Mouse (Mus musculus): Measurements from ENCODE around the gene Cntn1. TPM values are rescaled to one million over a fixed set of nuclear protein-coding genes. Genes with fewer than 3 reads are reported as not detected.

Gene Cntn1
- polyA plus RNA-seq, 1 experiment, result 0.40 TPM

DNA sequence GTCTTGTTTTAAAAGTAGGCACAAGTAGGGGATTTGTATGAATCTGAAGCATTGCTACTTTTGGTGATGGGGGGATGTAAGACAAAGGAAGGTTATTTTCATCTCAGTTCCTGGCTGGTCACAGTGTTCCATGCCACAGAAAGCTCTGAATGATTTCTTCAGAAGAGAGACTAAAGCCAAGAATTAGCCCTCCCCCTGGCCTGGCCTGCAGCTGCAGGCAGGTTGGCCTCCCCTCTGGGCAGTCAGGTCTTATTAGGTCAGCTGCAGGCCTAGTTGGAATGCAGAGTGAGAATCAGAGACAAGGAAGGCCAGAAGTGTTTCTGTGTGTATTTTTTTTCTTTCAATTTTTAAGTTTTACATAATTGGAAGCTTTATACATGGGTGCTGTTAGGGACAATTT is 61.5 kb downstream of the Cntn1 start:
- TF ChIP-seq CTCF (IDR thresholded peaks at IDR 0.05; ENCODE audit: borderline replicate concordance, insufficient read depth, low read length), result no peak
- no peak for TF ChIP-seq POLR2A (IDR thresholded peaks at IDR 0.05; ENCODE audit: low read depth, low read length)
- Histone ChIP-seq H3K4me1 (ENCODE audit: control insufficient read depth, insufficient read depth, low read length) (no peaks in the 10 kb centered on the region), H3K27ac (ENCODE audit: insufficient read depth, low read length) (no peak overlapping the region), H3K4me3 (ENCODE audit: insufficient read depth, low read length) (no peak overlapping the region)

- TF ChIP-seq CTCF (IDR thresholded peaks at IDR 0.05; ENCODE audit: borderline replicate concordance, insufficient read depth, low read length) (no peak), POLR2A (IDR thresholded peaks at IDR 0.05; ENCODE audit: low read depth, low read length) (no peak)
- Histone ChIP-seq H3K27ac (ENCODE audit: insufficient read depth, low read length) (no peak overlapping the region), H3K4me1 (ENCODE audit: control insufficient read depth, insufficient read depth, low read length) (no peaks in the 10 kb centered on the region), H3K4me3 (ENCODE audit: insufficient read depth, low read length) (no peak overlapping the region)
Observed at GRCm38 (mm10) chr15:92132936-92133335, 82.0 kb downstream of the Cntn1 start.

- H3K4me3 ChIP-seq (ENCODE audit: insufficient read depth, low read length), result no peak overlapping the region
- no peaks in the 10 kb centered on the region for H3K4me1 ChIP-seq (ENCODE audit: control insufficient read depth, insufficient read depth, low read length)
- TF ChIP-seq CTCF (IDR thresholded peaks at IDR 0.05; ENCODE audit: borderline replicate concordance, insufficient read depth, low read length), result no peak
- TF ChIP-seq POLR2A (IDR thresholded peaks at IDR 0.05; ENCODE audit: low read depth, low read length), result no peak
- no peak overlapping the region for H3K27ac ChIP-seq (ENCODE audit: insufficient read depth, low read length)
Observed at GRCm38 (mm10) chr15:92134254-92134653, 83.3 kb downstream of the Cntn1 start.

GRCm38 (mm10) chr15:92137026-92137425 is 86.1 kb downstream of the Cntn1 start:
- Histone ChIP-seq H3K4me3 (ENCODE audit: insufficient read depth, low read length) (no peak overlapping the region), H3K4me1 (ENCODE audit: control insufficient read depth, insufficient read depth, low read length) (no peaks in the 10 kb centered on the region), H3K27ac (ENCODE audit: insufficient read depth, low read length) (no peak overlapping the region)
- TF ChIP-seq CTCF (IDR thresholded peaks at IDR 0.05; ENCODE audit: borderline replicate concordance, insufficient read depth, low read length), result no peak
- TF ChIP-seq POLR2A (IDR thresholded peaks at IDR 0.05; ENCODE audit: low read depth, low read length), result no peak

DNA sequence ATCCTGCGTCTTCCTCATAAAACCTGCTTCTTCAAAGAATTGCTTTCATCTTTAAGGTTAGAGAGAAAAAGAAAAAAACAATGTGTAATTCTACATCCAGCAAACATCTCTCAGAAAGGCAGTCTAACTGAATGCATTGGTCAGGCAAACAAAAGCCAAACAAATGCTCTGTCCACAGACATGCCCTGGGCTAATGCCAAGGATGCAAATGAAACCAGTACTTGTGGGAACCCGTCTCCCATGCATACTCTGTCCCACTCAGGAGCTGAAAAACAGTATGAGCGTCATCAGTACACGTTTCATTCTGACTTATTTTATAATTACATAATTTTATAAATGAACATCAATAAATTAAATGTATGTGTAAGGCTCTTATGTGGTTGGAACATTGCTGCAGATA is 91.0 kb downstream of the Cntn1 start:
- TF ChIP-seq CTCF (IDR thresholded peaks at IDR 0.05; ENCODE audit: borderline replicate concordance, insufficient read depth, low read length) (no peak), POLR2A (IDR thresholded peaks at IDR 0.05; ENCODE audit: low read depth, low read length) (no peak)
- Histone ChIP-seq H3K27ac (ENCODE audit: insufficient read depth, low read length) (no peak overlapping the region), H3K4me3 (ENCODE audit: insufficient read depth, low read length) (no peak overlapping the region), H3K4me1 (ENCODE audit: control insufficient read depth, insufficient read depth, low read length) (no peaks in the 10 kb centered on the region)

DNA sequence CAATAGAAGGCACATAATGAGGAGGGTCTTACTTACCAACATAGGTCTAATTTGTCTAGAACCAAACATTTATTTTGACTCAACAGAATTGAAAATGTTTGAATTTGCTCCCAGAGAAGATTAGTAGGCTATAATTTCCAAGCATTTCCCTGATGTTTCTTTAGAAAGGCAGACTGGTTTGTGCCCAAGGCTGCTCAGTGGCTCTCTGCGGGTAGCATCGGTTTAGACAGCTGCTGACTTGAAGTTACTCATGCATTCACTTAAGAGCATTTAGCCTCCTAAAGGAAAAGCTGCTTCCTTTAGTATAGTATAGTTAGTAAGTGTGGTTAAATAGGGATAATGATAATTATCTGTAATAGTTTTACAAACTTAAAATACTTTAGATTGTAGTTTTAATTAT is 104.0 kb downstream of the Cntn1 start:
- no peak overlapping the region for H3K27ac ChIP-seq (ENCODE audit: insufficient read depth, low read length)
- no peak overlapping the region for H3K4me3 ChIP-seq (ENCODE audit: insufficient read depth, low read length)
- no peaks in the 10 kb centered on the region for H3K4me1 ChIP-seq (ENCODE audit: control insufficient read depth, insufficient read depth, low read length)
- TF ChIP-seq POLR2A (IDR thresholded peaks at IDR 0.05; ENCODE audit: low read depth, low read length) (no peak), CTCF (IDR thresholded peaks at IDR 0.05; ENCODE audit: borderline replicate concordance, insufficient read depth, low read length) (no peak)

DNA sequence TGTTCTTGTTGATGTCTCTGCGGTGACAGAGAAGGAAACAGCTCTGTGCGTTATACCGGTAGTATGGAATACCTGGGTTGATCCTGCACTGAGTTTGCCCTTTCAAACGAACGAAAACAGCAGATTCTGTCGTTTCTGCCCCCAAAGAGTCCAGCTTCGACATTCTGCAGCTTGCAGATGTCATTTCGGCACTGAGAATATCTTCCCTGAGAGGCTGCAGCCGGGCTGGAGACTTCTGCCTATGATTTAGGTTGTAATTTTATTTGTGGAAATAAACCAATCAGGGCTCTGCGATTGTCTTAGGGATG is 109.8 kb downstream of the Cntn1 start:
- Histone ChIP-seq H3K27ac (ENCODE audit: insufficient read depth, low read length) (no peak overlapping the region), H3K4me3 (ENCODE audit: insufficient read depth, low read length) (no peak overlapping the region), H3K4me1 (ENCODE audit: control insufficient read depth, insufficient read depth, low read length) (no peaks in the 10 kb centered on the region)
- TF ChIP-seq CTCF (IDR thresholded peaks at IDR 0.05; ENCODE audit: borderline replicate concordance, insufficient read depth, low read length) (no peak), POLR2A (IDR thresholded peaks at IDR 0.05; ENCODE audit: low read depth, low read length) (no peak)

GRCm38 (mm10) chr15:92161163-92162025 is 110.4 kb downstream of the Cntn1 start:
- TF ChIP-seq POLR2A (IDR thresholded peaks at IDR 0.05; ENCODE audit: low read depth, low read length) (no peak), CTCF (IDR thresholded peaks at IDR 0.05; ENCODE audit: borderline replicate concordance, insufficient read depth, low read length) (no peak)
- H3K27ac ChIP-seq (ENCODE audit: insufficient read depth, low read length), result no peak overlapping the region
- H3K4me3 ChIP-seq (ENCODE audit: insufficient read depth, low read length), result no peak overlapping the region
- no peaks in the 10 kb centered on the region for H3K4me1 ChIP-seq (ENCODE audit: control insufficient read depth, insufficient read depth, low read length)

DNA sequence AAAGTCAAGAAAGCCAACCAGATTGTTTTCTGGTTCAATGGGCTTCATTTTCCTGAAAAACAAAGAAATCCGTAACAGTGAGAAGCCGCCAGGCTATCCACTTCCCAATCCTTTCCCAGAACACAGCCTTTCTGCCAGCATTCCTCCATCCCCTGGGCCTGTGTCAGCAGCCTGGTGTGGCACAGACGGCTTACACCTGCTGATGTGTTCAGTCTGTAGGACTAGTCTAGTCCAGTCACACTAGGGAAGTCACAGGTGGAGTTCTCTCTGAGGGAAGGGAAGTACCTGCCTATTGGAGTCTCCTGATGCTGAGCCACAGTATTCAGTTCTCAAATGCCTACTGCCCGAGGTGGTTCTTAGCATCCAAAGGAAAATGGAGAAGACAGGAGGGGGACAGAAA is 111.9 kb downstream of the Cntn1 start:
- Histone ChIP-seq H3K4me1 (ENCODE audit: control insufficient read depth, insufficient read depth, low read length) (no peaks in the 10 kb centered on the region), H3K4me3 (ENCODE audit: insufficient read depth, low read length) (no peak overlapping the region), H3K27ac (ENCODE audit: insufficient read depth, low read length) (no peak overlapping the region)
- TF ChIP-seq CTCF (IDR thresholded peaks at IDR 0.05; ENCODE audit: borderline replicate concordance, insufficient read depth, low read length), result no peak
- TF ChIP-seq POLR2A (IDR thresholded peaks at IDR 0.05; ENCODE audit: low read depth, low read length), result no peak

DNA sequence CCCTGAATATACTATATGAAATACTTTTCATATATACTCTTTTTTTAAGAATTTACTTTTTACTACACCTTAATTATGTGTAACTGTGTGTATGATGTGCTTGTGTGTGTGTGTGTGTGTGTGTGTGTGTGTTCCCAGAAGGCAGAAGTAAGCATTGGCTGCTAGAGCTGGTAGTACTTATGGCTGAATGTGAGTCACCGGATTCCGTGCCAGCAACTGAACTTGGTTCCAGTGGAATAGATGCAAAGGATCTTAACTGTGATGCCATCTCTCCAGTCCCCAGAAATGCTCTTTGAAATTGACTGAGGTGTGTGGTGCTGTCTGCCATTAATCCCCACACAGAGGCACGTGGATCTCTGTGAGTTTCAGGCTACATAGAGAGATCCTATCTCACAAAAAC is 113.2 kb downstream of the Cntn1 start:
- H3K27ac ChIP-seq (ENCODE audit: insufficient read depth, low read length), result no peak overlapping the region
- H3K4me3 ChIP-seq (ENCODE audit: insufficient read depth, low read length), result no peak overlapping the region
- TF ChIP-seq CTCF (IDR thresholded peaks at IDR 0.05; ENCODE audit: borderline replicate concordance, insufficient read depth, low read length) (no peak), POLR2A (IDR thresholded peaks at IDR 0.05; ENCODE audit: low read depth, low read length) (no peak)
- H3K4me1 ChIP-seq (ENCODE audit: control insufficient read depth, insufficient read depth, low read length), result no peaks in the 10 kb centered on the region

Data from embryonic fibroblast, embryonic 13.5 days (primary cell).